Mouse (Mus musculus): ENCODE measurements around the gene Hmx3. TPM values are rescaled to one million over a fixed set of nuclear protein-coding genes. Genes with fewer than 3 reads are reported as not detected.

Hmx3 gene
- total RNA-seq, 2 experiments from 2014 or later: not detected

- peak within 1 kb of the TSS; percentile 91 for H3K4me3 ChIP-seq
- H3K27ac ChIP-seq: peak within 1 kb of the TSS; percentile 93
- DNase-seq: peak; percentile 93
- TF ChIP-seq CTCF (IDR thresholded peaks at IDR 0.05): no peak
- intact Hi-C loops (cut with DNase I): loop anchor here (10.0 kb wide), 2 partner anchors 145 to 195 kb away; partner anchors contain the start of genes 2310057M21Rik, Acadsb and Ikzf5
Observed at GRCm38 (mm10) chr7:131559986-131560696, 17.5 kb downstream of the Hmx3 start, which contains the start of gene Bub3. Gene Bub3, plus strand, starts transcription at chr7:131560222.

GRCm38 (mm10) chr7:131560697-131561042, 18.0 kb downstream of the Hmx3 start:
- H3K4me3 ChIP-seq: peak overlapping the region; percentile 91
- peak overlapping the region; percentile 93 for H3K27ac ChIP-seq
- no peak for DNase-seq
- intact Hi-C loops (cut with DNase I): no loop called here
- TF ChIP-seq CTCF (IDR thresholded peaks at IDR 0.05): no peak

- TF ChIP-seq CTCF (IDR thresholded peaks at IDR 0.05): no peak
- intact Hi-C loops (cut with DNase I): no loop called here
- Histone ChIP-seq H3K4me3 (no peak overlapping the region), H3K27ac (no peak overlapping the region)
- DNase-seq: no peak
Observed at GRCm38 (mm10) chr7:131575246-131575645, 32.6 kb downstream of the Hmx3 start.

- Histone ChIP-seq H3K27ac (no peak overlapping the region), H3K4me3 (no peak overlapping the region)
- TF ChIP-seq CTCF (IDR thresholded peaks at IDR 0.05): no peak
- DNase-seq: no peak
- intact Hi-C loops (cut with DNase I): no loop called here
Observed at GRCm38 (mm10) chr7:131582178-131582577, 39.5 kb downstream of the Hmx3 start.

- no peak overlapping the region for H3K4me3 ChIP-seq
- H3K27ac ChIP-seq: no peak overlapping the region
- TF ChIP-seq CTCF (IDR thresholded peaks at IDR 0.05): no peak
- intact Hi-C loops (cut with DNase I): no loop called here
- DNase-seq: no peak
Observed at GRCm38 (mm10) chr7:131585551-131585950, 42.9 kb downstream of the Hmx3 start.

Other genes starting within 250 kb of the Hmx3 start
- under 1 TPM; 0.38 to 0.86 TPM for gene Cuzd1, start 220.6 kb upstream of the Hmx3 start, total RNA-seq (2021)
- gene Fam24b, start 213.4 kb upstream of the Hmx3 start, total RNA-seq (2021): not detected
- gene Fam24a, start 209.0 kb upstream of the Hmx3 start, total RNA-seq (2021): not detected
- gene 2310057M21Rik, start 180.1 kb upstream of the Hmx3 start, total RNA-seq (2021): 10 to 100 TPM; 18.5 to 24.0 TPM
- gene Pstk, start 171.7 kb upstream of the Hmx3 start, total RNA-seq (2021): 10 to 100 TPM; 33.4 to 43.4 TPM
- gene Ikzf5, start 132.3 kb upstream of the Hmx3 start, total RNA-seq (2021): 10 to 100 TPM; 35.4 to 36.2 TPM
- 100 to 1,000 TPM; 143 to 219 TPM for gene Acadsb, start 132.3 kb upstream of the Hmx3 start, total RNA-seq (2021)
- gene Hmx2, start 5.9 kb downstream of the Hmx3 start, total RNA-seq (2021): not detected
- gene Bub3, start 17.4 kb downstream of the Hmx3 start, total RNA-seq (2021): 10 to 100 TPM; 28.9 to 31.2 TPM